Mouse (Mus musculus) c-Kit-positive CD71-negative TER-119-negative erythroid progenitor cells, embryonic 14.5 days (primary cell): ENCODE data around the gene Ptov1.

Source experiments
- DNase-seq: peaks from one replicate; pipeline ENCODE4 v3.0.0-alpha.2; 2013; ENCODE audit warnings: low read depth

The Ptov1 gene

DNA sequence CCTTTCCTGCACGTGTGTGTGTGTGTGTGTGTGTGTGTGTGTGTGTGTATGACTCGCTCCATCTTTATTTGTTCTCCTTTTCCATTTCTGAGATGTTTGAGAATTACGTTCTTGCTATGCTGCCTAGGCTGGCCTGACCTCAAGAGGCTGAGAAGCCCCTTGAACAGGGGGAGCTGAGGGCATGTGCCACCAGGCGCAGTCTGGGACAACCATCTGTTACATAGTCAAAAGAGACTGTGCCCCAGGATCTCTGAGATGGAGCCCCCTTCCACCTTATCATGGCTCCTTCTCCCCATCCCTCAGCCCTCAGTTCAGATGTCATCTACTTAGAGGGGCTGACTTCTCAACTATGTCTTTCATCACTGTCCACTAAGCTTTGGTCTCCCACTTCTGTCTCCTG lies 55.2 kb downstream of the Ptov1 start:
- DNase-seq: no peak

DNA sequence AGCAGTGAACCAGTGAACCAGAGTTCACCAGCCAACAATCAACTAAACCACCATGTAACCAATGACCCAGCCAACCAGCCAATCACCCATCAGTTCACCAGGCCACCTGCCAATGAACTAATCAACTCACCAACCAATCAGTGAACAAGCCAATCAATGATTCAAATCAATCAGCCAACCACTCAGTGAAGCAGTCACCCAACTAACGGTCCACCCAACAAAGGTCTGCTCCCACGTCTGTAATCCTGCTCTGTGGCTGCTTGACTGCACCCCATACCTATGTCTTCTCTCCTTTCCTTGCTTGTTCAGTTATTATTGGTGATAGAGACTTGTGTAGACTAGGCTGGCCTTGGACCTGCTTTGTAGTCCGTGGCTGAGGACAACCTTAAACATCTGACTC lies 55.6 kb downstream of the Ptov1 start:
- no peak for DNase-seq
